Mouse (Mus musculus) left cerebral cortex, adult 2 months (tissue): Measurements from ENCODE around the gene Olfr239. TPM values are rescaled to one million over a fixed set of nuclear protein-coding genes. Genes with fewer than 3 reads are reported as not detected.
"Not testable (repeated sequence)": the region's sequence is repeated elsewhere in the genome, so short reads cannot be mapped to it uniquely, and the experiment has no call there.

Source experiments
- DNase-seq, 2 experiments: peaks; one replicate each; pipeline ENCODE4 v3.0.0; 2021 to 2022; ENCODE audit warnings: low spot score in 2 of 2, mixed read lengths in 1 of 2; ENCODE audit errors: extremely low spot score in 1 of 2
- H3K27ac ChIP-seq: fragments of 200-600 bp; 2 replicates; pipeline ENCODE4 v1.8.1; 2022
- H3K4me3 ChIP-seq: fragments of 200-600 bp; 2 replicates; pipeline ENCODE4 v1.8.1; 2022
- CTCF ChIP-seq: fragments of 200-600 bp; IDR thresholded peaks from 2 replicates; pipeline ENCODE4 v1.8.1; 2022; ENCODE audit warnings: antibody characterized with exemption, mild to moderate bottlenecking, moderate library complexity
- intact Hi-C: fragments of 180-260 bp; cut with DNase I; formaldehyde crosslinking; loops from one replicate; pipeline ENCODE4 v1.15.1; 2025
- long read RNA-seq, 2 experiments: library from polyadenylated mRNA; stranded (forward); transcript quantifications; one replicate each; pipeline ENCODE4 v2.0.0; 2021; ENCODE audit warnings: borderline mapping rate in 2 of 2
- total RNA-seq, 2 experiments: library from RNA; stranded (reverse); gene quantifications; 2 replicates each; pipeline ENCODE4 v1.2.3; 2021

Olfr239 gene
- not detected for total RNA-seq
- long read RNA-seq, experiment 1: 0 reads
- long read RNA-seq, experiment 2: 0 reads

DNA sequence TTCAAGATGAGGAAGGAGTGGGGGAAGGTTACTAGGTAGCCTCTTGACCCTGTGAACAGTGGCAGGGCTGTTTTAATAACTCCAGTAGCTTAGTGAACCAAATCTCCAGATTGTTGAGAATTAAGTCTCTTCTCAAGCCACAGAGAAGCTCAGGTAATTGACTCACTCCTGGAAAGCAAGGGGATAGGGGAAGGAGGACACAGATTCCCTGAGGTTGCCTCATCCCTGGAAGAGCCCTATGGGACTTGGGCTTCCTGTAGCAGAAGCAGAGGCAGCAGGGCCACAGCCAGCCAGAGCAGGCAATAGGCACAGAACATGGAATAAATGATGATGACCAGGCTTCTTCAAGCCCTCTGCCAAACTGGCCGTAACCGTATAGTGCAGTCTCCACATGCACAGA, at the start of gene Olfr239:
TSS of gene Olfr239 (plus strand) at position 301 of the 400 bp plus-strand sequence.
- DNase-seq, H3K4me3 ChIP-seq, intact Hi-C loops, H3K27ac ChIP-seq: not testable (repeated sequence)

DNA sequence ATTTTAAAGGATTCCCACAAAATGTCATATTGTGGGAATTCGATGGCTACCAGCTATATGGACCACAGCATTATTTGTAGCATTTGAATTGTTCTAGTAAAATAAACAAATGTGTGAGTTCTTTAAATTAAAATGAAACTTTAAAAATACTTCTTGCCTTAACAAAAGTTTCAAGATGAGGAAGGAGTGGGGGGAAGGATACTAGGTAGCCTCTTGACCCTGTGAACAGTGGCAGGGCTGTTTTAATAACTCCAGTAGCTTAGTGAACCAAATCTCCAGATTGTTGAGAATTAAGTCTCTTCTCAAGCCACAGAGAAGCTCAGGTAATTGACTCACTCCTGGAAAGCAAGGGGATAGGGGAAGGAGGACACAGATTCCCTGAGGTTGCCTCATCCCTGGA, 23.0 kb upstream of the Olfr239 start, which contains the start of gene Olfr55:
TSS of gene Olfr55 (plus strand) at position 301 of the 400 bp plus-strand sequence.
- H3K4me3 ChIP-seq, intact Hi-C loops, H3K27ac ChIP-seq, DNase-seq: not testable (repeated sequence)

DNA sequence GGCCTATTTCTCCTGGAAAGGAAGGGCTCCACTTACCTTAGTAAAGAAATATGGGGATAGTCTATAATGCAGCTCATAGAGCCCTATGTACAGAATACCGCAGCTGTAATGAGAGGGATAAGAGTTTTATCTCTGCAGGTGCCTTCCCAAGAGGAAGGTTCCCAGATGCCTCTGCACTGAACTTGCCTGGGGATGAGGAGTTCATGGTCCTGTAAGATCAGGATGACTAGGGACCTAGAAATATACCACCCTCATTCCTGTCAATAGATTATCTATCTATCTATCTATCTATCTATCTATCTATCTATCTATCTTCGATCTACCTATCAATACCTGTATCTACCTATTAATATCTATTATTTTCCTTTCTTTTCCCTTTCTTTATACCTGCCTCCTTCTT, 30.5 kb downstream of the Olfr239 start, which contains the start of gene Olfr1564:
TSS of gene Olfr1564 (minus strand) at position 101 of the 400 bp plus-strand sequence.
- Histone ChIP-seq H3K4me3 (no peak within 1 kb of the TSS), H3K27ac (no peak within 1 kb of the TSS)
- DNase-seq: no peak
- intact Hi-C loops: no loop called here
- TF ChIP-seq CTCF: no peak

DNA sequence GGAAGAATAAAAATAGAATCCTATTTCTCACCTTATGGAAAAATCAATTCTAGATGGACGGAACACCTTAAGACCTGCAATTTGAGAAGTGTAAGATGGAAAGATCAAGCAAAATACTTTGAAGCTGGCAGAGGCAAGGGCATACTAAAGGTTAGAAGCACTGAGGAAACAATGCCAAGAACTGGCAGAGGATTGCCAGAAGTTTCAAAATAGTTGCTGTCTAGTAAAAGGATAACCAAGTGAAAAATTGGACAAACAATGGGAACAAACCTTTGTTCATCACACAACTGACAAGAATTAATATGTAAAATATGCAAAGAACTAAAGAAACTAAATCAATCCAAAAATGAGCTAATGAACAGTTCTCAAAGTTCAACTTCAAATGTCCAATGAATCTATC, 45.5 kb downstream of the Olfr239 start:
- not testable (repeated sequence) for H3K27ac ChIP-seq, DNase-seq, H3K4me3 ChIP-seq
- intact Hi-C loops: loop anchor here (10.0 kb wide), 1 partner anchor 68 kb away; no protein-coding TSS in a partner anchor

Other genes with a start within 250 kb of the Olfr239 start
- gene Cyp4f13, start 243.9 kb upstream of the Olfr239 start, total RNA-seq: 10 to 100 TPM; 16.8 to 20.7 TPM
- gene Zfp472, start 225.5 kb upstream of the Olfr239 start, total RNA-seq: 1 to 10 TPM; 4.5 to 6.0 TPM
- gene Zfp952, start 198.2 kb upstream of the Olfr239 start, total RNA-seq: 10 to 100 TPM; 15.3 to 15.5 TPM
- 10 to 100 TPM; 19.0 to 23.5 TPM for gene Zfp763, start 157.9 kb upstream of the Olfr239 start, total RNA-seq
- gene 4921501E09Rik, start 123.2 kb upstream of the Olfr239 start, total RNA-seq: under 1 TPM in 1 of 2 experiments, not detected in 1; 0.12 TPM
- 10 to 100 TPM; 19.1 to 21.6 TPM for gene Zfp563, start 102.0 kb upstream of the Olfr239 start, total RNA-seq
- 1 to 10 TPM; 4.2 to 5.1 TPM for gene Morc2b, start 51.6 kb upstream of the Olfr239 start, total RNA-seq
- not detected for gene Olfr55, start 22.9 kb upstream of the Olfr239 start, total RNA-seq
- gene Olfr1564, start 30.4 kb downstream of the Olfr239 start, total RNA-seq: 1 to 10 TPM; 1.1 to 1.7 TPM
- 10 to 100 TPM; 11.8 to 13.6 TPM for gene Zfp955a, start 63.8 kb downstream of the Olfr239 start, total RNA-seq
- gene Olfr63, start 73.4 kb downstream of the Olfr239 start, total RNA-seq: under 1 TPM in 1 of 2 experiments, not detected in 1; 0.07 TPM
- gene Zfp955b, start 98.2 kb downstream of the Olfr239 start, total RNA-seq: 10 to 100 TPM; 27.9 to 35.3 TPM
- gene Zfp81, start 167.6 kb downstream of the Olfr239 start, total RNA-seq: 10 to 100 TPM; 17.8 to 18.1 TPM
- 10 to 100 TPM; 13.1 to 15.1 TPM for gene Zfp101, start 203.3 kb downstream of the Olfr239 start, total RNA-seq
- not detected for gene Actl9, start 241.6 kb downstream of the Olfr239 start, total RNA-seq